Mouse (Mus musculus) B cell, adult 62 days (primary cell): ENCODE measurements around the gene Pttg1. TPM values are rescaled to one million over a fixed set of nuclear protein-coding genes. Genes with fewer than 3 reads are reported as not detected.

Experiments
- total RNA-seq: library from RNA; stranded (reverse); gene quantifications from 4 replicates; pipeline ENCODE4 v1.2.4, GENCODE M21; 2023

Gene Pttg1
- 44.2 to 54.2 TPM (median 48.6 TPM) in 4 replicates for total RNA-seq

GRCm38 (mm10) chr11:43425824-43426413, at the start of gene Pttg1:
Pttg1 (minus strand) TSS chr11:43426251.

GRCm38 (mm10) chr11:43474225-43474774, 48.2 kb upstream of the Pttg1 start, which contains the start of gene C1qtnf2:
C1qtnf2 (plus strand) TSS chr11:43474276.

DNA sequence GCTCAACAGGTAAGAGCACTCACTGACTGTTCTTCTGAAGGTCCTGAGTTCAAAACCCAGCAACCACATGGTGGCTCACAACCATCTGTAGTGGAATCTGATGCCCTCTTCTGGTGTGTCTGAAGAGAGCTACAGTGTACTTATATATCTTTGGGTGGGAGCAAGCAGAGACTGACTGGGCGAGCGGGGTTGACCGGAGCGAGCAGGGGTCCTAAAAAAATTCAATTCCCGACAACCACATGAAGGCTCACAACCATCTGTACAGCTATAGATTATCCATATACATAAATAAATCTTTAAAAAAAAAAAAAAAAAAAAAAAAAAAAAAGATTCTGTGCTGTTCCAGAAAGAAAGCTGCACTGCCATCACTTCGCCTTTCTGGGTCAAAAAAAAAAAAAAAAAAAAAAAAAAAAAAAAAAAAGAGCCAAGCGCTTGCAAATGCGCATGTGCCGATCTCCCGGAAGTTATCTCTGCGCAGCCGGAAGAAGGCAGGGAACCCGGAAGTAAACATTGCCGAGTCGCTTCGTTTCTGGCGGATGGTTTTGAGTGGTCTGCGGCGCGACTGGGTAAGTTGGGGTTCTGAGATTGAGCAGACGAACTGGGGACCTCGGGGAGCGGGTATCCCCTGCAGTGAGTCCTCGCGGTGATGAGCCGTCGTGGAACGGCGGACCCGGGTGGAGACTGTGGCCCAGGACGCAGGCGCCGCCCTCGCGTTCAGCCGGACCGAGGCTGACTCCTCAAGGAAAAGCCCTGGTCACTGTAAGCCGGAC, 7.4 kb upstream of the Pttg1 start, which contains the start of gene Slu7:
Gene Slu7, plus strand, starts transcription at position 491 of the 770 bp plus-strand sequence.

Other genes starting within 250 kb of the Pttg1 start
- 94.3 to 105 TPM (median 101 TPM) in 4 replicates for gene Slu7, start 7.5 kb upstream of the Pttg1 start, total RNA-seq
- not detected in 4 replicates for gene C1qtnf2, start 48.0 kb upstream of the Pttg1 start, total RNA-seq
- not detected in 4 replicates for gene Ccnjl, start 102.5 kb upstream of the Pttg1 start, total RNA-seq
- not detected in 4 replicates for gene 4933415A04Rik, start 160.8 kb upstream of the Pttg1 start, total RNA-seq
- not detected in 4 replicates for gene Fabp6, start 175.3 kb upstream of the Pttg1 start, total RNA-seq